Mouse (Mus musculus): Measurements from ENCODE around the gene Nrp2.

Gene Nrp2

GRCm38 (mm10) chr1:62859556-62860300, 156.6 kb downstream of the Nrp2 start:
- no peak for DNase-seq (ENCODE audit: low read depth, low spot score)

- DNase-seq (ENCODE audit: low read depth, low spot score), result no peak
Measured at GRCm38 (mm10) chr1:62860327-62860726, 157.2 kb downstream of the Nrp2 start.

- DNase-seq (ENCODE audit: low read depth, low spot score), result no peak
Measured at GRCm38 (mm10) chr1:62860788-62861187, 157.7 kb downstream of the Nrp2 start.
